Mouse (Mus musculus): Measurements from ENCODE around the gene Trp53tg5. TPM values are rescaled to one million over a fixed set of nuclear protein-coding genes. Genes with fewer than 3 reads are reported as not detected.

The Trp53tg5 gene
- total RNA-seq, 2 experiments from 2014 or later = not detected

GRCm38 (mm10) chr2:164436215-164436913, 37.2 kb downstream of the Trp53tg5 start:
- no peak for ATAC-seq (replicated peaks; ENCODE audit: low FRiP score, low TSS enrichment, poor library complexity, severe bottlenecking)

- ATAC-seq (replicated peaks; ENCODE audit: low FRiP score, low TSS enrichment, poor library complexity, severe bottlenecking) = no peak
Measured at GRCm38 (mm10) chr2:164435216-164436090, 38.1 kb downstream of the Trp53tg5 start.

GRCm38 (mm10) chr2:164434681-164435080, 38.8 kb downstream of the Trp53tg5 start:
- ATAC-seq (replicated peaks; ENCODE audit: low FRiP score, low TSS enrichment, poor library complexity, severe bottlenecking) = no peak

GRCm38 (mm10) chr2:164433278-164433895, 40.1 kb downstream of the Trp53tg5 start:
- ATAC-seq (replicated peaks; ENCODE audit: low FRiP score, low TSS enrichment, poor library complexity, severe bottlenecking) = no peak

GRCm38 (mm10) chr2:164432541-164433191, 40.9 kb downstream of the Trp53tg5 start:
- ATAC-seq (replicated peaks; ENCODE audit: low FRiP score, low TSS enrichment, poor library complexity, severe bottlenecking) = no peak

GRCm38 (mm10) chr2:164431676-164432465, 41.7 kb downstream of the Trp53tg5 start:
- ATAC-seq (replicated peaks; ENCODE audit: low FRiP score, low TSS enrichment, poor library complexity, severe bottlenecking) = no peak

GRCm38 (mm10) chr2:164430697-164431096, 42.8 kb downstream of the Trp53tg5 start:
- 0 out of 2 replicates have a peak, but pooled peaks have one; percentile 38 for ATAC-seq (replicated peaks; ENCODE audit: low FRiP score, low TSS enrichment, poor library complexity, severe bottlenecking)

- no peak for ATAC-seq (replicated peaks; ENCODE audit: low FRiP score, low TSS enrichment, poor library complexity, severe bottlenecking)
Measured at GRCm38 (mm10) chr2:164429881-164430615, 43.5 kb downstream of the Trp53tg5 start.

- no peak for ATAC-seq (replicated peaks; ENCODE audit: low FRiP score, low TSS enrichment, poor library complexity, severe bottlenecking)
Measured at GRCm38 (mm10) chr2:164428451-164428850, 45.1 kb downstream of the Trp53tg5 start.

- no peak for ATAC-seq (replicated peaks; ENCODE audit: low FRiP score, low TSS enrichment, poor library complexity, severe bottlenecking)
Measured at GRCm38 (mm10) chr2:164426952-164427351, 46.6 kb downstream of the Trp53tg5 start.

- ATAC-seq (replicated peaks; ENCODE audit: low FRiP score, low TSS enrichment, poor library complexity, severe bottlenecking) = no peak
Measured at GRCm38 (mm10) chr2:164426121-164426520, 47.4 kb downstream of the Trp53tg5 start.

GRCm38 (mm10) chr2:164425401-164425800, 48.1 kb downstream of the Trp53tg5 start:
- no peak for ATAC-seq (replicated peaks; ENCODE audit: low FRiP score, low TSS enrichment, poor library complexity, severe bottlenecking)

- ATAC-seq (replicated peaks; ENCODE audit: low FRiP score, low TSS enrichment, poor library complexity, severe bottlenecking) = no peak
Measured at GRCm38 (mm10) chr2:164424406-164424805, 49.1 kb downstream of the Trp53tg5 start.

- ATAC-seq (replicated peaks; ENCODE audit: low FRiP score, low TSS enrichment, poor library complexity, severe bottlenecking) = no peak
Measured at GRCm38 (mm10) chr2:164423464-164423863, 50.1 kb downstream of the Trp53tg5 start.

- ATAC-seq (replicated peaks; ENCODE audit: low FRiP score, low TSS enrichment, poor library complexity, severe bottlenecking) = no peak
Measured at GRCm38 (mm10) chr2:164422675-164423393, 50.7 kb downstream of the Trp53tg5 start.

GRCm38 (mm10) chr2:164421979-164422378, 51.5 kb downstream of the Trp53tg5 start:
- ATAC-seq (replicated peaks; ENCODE audit: low FRiP score, low TSS enrichment, poor library complexity, severe bottlenecking) = no peak

GRCm38 (mm10) chr2:164421306-164421705, 52.2 kb downstream of the Trp53tg5 start:
- ATAC-seq (replicated peaks; ENCODE audit: low FRiP score, low TSS enrichment, poor library complexity, severe bottlenecking) = no peak
